Mouse (Mus musculus): ENCODE results near the gene Chd1l. TPM values are rescaled to one million over a fixed set of nuclear protein-coding genes. Genes with fewer than 3 reads are reported as not detected.

Gene Chd1l
- polyA plus RNA-seq, 1 experiment from 2014 or later, result 24.7 TPM

DNA sequence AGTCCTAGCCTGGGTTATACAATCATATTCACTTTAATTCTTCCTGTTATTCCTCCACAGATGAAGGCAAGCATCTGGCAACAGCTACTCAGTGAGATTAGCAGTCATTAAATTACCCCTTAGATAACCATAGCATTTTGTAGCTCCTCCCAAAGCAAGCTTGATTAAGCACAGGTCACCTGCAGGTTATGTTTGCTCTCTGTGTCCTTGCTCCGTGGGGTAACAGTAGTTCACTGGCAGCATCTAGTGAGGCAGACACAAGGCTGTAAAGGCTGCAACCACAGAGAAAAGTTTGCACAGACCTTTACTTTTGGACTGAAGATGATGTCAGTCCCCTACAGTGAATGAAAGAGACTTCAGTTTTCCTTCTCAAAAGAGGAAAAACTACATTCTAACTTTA is 5.2 kb upstream of the Chd1l start:
- Histone ChIP-seq H3K4me1 (peaks cover 6% of the 10 kb centered on the region), H3K9me3 (no peaks in the 10 kb centered on the region), H3K27ac (no peak overlapping the region), H3K27me3 (ENCODE audit: poor library complexity, severe bottlenecking) (peaks cover 6% of the 10 kb centered on the region; the same call in 1 of the 2 replicates), H3K36me3 (replicated peaks) (no peaks in the 10 kb centered on the region), H3K4me3 (no peak overlapping the region)
- no peak for DNase-seq (ENCODE audit: extremely low spot score, low spot score)
- 43% methylated on average over 1 of the region's 1 CpGs for WGBS

DNA sequence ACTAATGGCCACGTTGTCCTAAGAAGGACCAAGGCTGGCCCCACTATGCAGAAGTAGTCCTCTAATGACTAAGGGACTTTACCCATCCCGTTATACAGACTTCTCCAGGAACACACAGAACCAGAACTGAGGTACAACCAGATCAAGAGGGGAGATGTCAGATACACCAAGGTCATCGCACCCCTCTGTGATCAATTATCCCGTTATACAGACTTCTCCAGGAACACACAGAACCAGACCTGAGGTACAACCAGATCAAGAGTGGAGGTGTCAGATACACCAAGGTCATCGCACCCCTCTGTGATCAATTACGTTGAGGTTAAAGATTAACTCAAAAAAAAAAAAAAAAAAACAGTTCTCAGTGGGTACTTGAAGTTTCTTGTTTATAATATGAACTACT is 1.0 kb upstream of the Chd1l start:
- Histone ChIP-seq H3K27me3 (ENCODE audit: poor library complexity, severe bottlenecking) (peaks cover 6% of the 10 kb centered on the region; the same call in 1 of the 2 replicates), H3K27ac (no peak overlapping the region), H3K4me1 (peaks cover 21% of the 10 kb centered on the region), H3K4me3 (no peak overlapping the region), H3K36me3 (replicated peaks) (no peaks in the 10 kb centered on the region), H3K9me3 (no peaks in the 10 kb centered on the region)
- DNase-seq (ENCODE audit: extremely low spot score, low spot score), result no peak
- WGBS, result 90% methylated on average over 6 of the region's 6 CpGs

DNA sequence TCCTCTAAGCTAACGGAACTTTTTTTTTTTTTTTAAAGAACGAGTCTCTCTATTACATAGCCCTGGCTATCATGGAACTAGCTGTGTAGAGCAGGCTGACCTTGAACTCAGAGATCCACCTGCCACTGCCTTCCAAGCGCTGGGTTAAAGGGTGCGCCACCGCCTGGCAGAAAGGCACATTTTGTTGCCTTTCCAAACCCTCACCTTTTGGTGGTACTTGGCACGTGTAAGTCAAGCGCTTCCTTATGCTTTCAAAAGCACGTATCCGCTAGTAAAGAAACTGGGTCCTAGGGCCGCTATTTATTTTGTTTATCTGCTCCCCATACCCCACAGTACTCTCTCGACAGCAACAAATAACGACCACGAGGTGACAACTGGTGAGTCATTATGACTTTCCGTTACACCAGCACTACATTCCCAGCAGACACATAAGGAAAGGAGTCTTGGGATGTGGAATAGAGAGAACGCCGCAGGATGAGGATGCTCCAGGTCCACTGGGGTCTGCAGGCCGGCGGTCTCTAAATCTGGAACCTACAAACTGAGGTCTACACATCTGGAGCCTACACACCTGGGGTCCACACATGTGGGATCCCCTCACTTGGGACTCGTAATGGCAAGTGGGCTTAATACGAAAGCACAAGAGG is 680 bp downstream of the Chd1l start:
- 4% methylated on average over 20 of the region's 20 CpGs for WGBS

DNA sequence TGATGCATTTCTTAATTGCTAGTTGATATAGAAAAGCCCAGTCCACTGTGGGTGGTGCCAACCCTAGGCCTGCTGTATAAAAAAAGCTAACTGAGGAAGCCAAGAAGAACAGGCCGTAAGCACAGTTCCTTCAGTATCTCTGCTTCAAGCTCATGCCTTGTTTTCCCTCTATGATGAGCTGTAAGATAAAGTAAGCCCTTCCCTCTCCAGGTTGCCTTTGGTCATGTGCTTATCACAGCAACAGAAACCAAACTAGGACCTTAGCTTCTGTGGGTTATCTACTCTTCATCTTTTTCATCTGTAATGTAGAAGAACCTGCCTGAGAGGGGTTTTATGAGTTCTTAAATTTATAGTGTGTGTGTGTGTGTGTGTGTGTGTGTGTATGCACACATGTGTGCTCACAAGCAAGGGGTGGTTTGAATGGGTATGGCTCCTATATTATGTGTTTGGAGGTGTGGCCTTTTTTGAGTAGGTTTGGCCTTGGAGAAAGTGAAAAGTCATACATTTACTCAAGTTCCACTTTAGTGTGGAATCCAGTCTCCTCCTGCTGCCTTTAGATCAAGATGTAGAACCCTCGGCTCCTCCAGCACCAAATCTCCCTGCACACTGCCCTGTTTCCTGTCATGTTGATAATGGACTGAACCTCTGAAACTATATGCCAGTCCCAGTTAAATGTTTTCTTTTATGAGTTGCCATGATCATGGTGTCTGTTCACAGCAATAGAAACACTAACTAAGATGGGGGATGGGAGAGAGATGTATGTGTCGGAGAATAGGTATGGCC is 9.8 kb downstream of the Chd1l start:
- Histone ChIP-seq H3K27ac (no peak overlapping the region), H3K9me3 (no peaks in the 10 kb centered on the region), H3K4me1 (no peaks in the 10 kb centered on the region), H3K4me3 (no peak overlapping the region), H3K36me3 (replicated peaks) (peaks cover 59% of the 10 kb centered on the region), H3K27me3 (ENCODE audit: poor library complexity, severe bottlenecking) (no peaks in the 10 kb centered on the region)
- WGBS, result 90% methylated on average over 3 of the region's 3 CpGs
- DNase-seq (ENCODE audit: extremely low spot score, low spot score), result no peak

More for the DNA sequence above, 680 bp downstream of the Chd1l start:
- no peaks in the 10 kb centered on the region for H3K36me3 ChIP-seq (replicated peaks)
- H3K9me3 ChIP-seq, result no peaks in the 10 kb centered on the region
- H3K4me1 ChIP-seq, result peaks cover 21% of the 10 kb centered on the region
- peak overlapping the region; percentile 85 for H3K4me3 ChIP-seq
- no peak for DNase-seq (ENCODE audit: extremely low spot score, low spot score)
- peaks cover 6% of the 10 kb centered on the region; the same call in 1 of the 2 replicates for H3K27me3 ChIP-seq (ENCODE audit: poor library complexity, severe bottlenecking)
- peak overlapping the region; percentile 100 for H3K27ac ChIP-seq

DNA sequence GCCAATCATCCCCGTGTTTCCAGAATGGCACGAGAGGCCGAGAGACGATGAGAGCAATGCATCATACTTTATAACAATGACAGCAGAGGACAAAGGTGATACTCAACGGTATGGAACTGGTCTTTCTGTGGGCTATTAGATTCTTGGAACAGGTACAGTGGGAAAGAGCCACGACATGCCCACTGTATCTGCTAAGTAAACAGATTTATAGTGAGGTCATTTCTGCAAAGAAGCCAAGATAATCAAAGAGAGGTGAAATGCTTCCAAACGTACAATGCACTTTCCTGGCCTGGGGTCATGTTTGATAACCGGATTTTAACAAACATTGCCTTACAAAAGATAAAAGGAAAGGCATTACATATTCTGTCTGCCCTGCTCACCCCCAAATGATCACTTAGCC is 13.2 kb downstream of the Chd1l start:
- Histone ChIP-seq H3K27ac (no peak overlapping the region), H3K27me3 (ENCODE audit: poor library complexity, severe bottlenecking) (no peaks in the 10 kb centered on the region), H3K36me3 (replicated peaks) (peaks cover 61% of the 10 kb centered on the region), H3K9me3 (no peaks in the 10 kb centered on the region), H3K4me3 (no peak overlapping the region), H3K4me1 (no peaks in the 10 kb centered on the region)
- DNase-seq (ENCODE audit: extremely low spot score, low spot score), result no peak
- 93% methylated on average over 8 of the region's 8 CpGs for WGBS

DNA sequence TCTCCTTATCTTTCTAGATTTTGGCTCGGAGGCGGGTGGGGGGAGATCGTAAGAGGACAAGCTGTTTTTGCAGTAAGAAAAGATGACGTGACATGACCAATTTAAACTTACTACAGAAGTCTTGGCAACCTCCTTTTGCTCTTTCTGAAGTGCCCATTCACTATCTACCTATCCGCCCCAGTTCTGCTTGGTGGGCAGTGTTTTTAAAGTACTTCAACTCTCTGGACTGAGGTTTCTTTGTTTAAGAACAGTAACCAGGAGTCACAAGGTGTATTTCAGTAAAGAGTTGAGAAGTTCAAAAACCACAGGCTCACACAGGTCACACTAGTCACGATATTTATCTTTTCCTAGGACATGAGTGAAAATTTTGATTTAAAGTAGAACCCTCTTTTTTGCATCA is 14.9 kb downstream of the Chd1l start:
- DNase-seq (ENCODE audit: extremely low spot score, low spot score), result no peak
- no peaks in the 10 kb centered on the region for H3K4me1 ChIP-seq
- no peaks in the 10 kb centered on the region for H3K9me3 ChIP-seq
- 96% methylated on average over 6 of the region's 6 CpGs for WGBS
- no peak overlapping the region for H3K4me3 ChIP-seq
- no peaks in the 10 kb centered on the region for H3K27me3 ChIP-seq (ENCODE audit: poor library complexity, severe bottlenecking)
- H3K36me3 ChIP-seq (replicated peaks), result peaks cover 61% of the 10 kb centered on the region
- no peak overlapping the region for H3K27ac ChIP-seq

DNA sequence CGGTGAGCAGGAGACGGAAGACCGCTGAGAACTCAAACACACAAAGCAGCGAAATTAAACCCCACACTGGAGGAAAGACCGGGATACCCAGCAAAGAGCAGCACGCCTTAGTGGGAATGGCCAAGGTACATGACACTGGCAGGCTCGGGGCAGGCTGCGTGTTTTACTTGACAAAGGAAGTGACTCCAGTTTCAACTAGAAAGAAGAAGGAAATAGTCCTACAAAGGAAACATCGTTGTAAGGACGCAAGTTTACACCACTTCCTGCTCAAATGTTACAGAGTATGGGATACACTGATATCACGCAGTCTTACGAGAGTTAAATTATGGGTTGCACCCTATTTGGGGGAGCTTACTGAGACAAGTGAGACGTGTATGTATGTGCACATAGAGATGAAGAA is 15.9 kb downstream of the Chd1l start:
- DNase-seq (ENCODE audit: extremely low spot score, low spot score), result no peak
- Histone ChIP-seq H3K27me3 (ENCODE audit: poor library complexity, severe bottlenecking) (no peaks in the 10 kb centered on the region), H3K36me3 (replicated peaks) (peaks cover 61% of the 10 kb centered on the region), H3K27ac (no peak overlapping the region), H3K9me3 (no peaks in the 10 kb centered on the region), H3K4me3 (no peak overlapping the region), H3K4me1 (no peaks in the 10 kb centered on the region)
- 93% methylated on average over 13 of the region's 13 CpGs for WGBS

DNA sequence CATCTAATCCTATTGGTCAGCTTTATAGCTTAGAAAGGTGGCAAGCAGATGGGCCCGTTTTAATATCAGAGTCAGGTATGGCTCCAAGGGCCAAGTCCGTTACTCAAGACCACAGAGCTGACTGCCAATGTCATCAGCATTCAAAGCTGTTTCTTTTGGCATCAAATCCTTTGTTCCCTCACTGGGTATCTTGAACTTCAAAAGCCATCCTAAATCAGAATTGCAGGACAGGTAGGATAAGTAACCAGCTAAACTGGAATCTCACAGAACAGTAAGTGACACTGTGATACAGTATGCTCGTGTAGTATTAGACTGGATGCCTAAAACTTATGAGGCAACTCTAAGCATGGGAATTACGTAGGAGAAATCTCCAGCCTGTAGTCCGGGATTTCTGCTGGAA is 16.9 kb downstream of the Chd1l start:
- no peaks in the 10 kb centered on the region for H3K4me1 ChIP-seq
- no peaks in the 10 kb centered on the region for H3K9me3 ChIP-seq
- H3K4me3 ChIP-seq, result no peak overlapping the region
- H3K27me3 ChIP-seq (ENCODE audit: poor library complexity, severe bottlenecking), result no peaks in the 10 kb centered on the region
- H3K36me3 ChIP-seq (replicated peaks), result peaks cover 66% of the 10 kb centered on the region
- H3K27ac ChIP-seq, result no peak overlapping the region
- WGBS, result 95% methylated on average over 5 of the region's 5 CpGs
- no peak for DNase-seq (ENCODE audit: extremely low spot score, low spot score)

DNA sequence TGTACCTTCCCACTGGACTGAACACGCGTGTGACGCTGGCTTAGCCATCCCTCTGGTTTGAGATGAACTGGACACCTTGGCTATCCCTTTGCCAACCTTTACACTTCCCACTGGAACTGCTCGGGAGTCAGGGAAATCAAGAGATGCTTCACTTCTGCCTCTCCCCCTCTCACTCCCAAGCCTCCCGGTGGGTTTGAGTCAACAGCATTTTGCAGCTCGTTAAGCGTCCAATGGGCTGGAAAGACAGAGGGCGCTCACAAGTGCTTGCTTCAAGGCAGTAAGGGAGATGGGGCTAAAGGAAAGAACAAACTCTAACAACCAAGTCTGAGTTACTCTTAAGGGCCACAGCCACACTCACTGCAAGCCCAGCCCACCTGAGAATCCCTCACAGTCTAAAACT is 19.3 kb downstream of the Chd1l start:
- H3K4me3 ChIP-seq, result no peak overlapping the region
- no peak overlapping the region for H3K27ac ChIP-seq
- no peaks in the 10 kb centered on the region for H3K27me3 ChIP-seq (ENCODE audit: poor library complexity, severe bottlenecking)
- peaks cover 71% of the 10 kb centered on the region for H3K36me3 ChIP-seq (replicated peaks)
- DNase-seq (ENCODE audit: extremely low spot score, low spot score), result no peak
- H3K9me3 ChIP-seq, result no peaks in the 10 kb centered on the region
- H3K4me1 ChIP-seq, result no peaks in the 10 kb centered on the region
- WGBS, result 61% methylated on average over 8 of the region's 8 CpGs

DNA sequence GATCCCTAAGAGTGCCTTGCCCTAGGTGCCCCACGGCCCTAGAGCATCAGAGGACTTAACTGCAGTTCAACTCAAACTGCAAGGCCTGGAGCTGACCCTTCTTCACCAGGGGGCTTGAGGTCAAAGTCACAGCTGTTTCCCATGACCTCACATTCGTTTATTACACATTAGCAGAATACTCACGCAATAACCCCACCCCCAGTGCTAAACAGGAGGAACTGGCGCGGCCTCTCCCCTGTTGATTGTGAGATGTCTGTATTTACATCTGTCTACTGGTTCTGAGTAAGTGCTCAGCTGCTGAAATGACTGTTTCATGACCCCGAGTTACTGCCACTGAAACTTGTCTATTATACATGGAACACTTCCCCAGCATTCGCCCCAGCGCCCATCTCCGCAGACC is 22.3 kb downstream of the Chd1l start:
- peaks cover 68% of the 10 kb centered on the region for H3K36me3 ChIP-seq (replicated peaks)
- 88% methylated on average over 9 of the region's 9 CpGs for WGBS

DNA sequence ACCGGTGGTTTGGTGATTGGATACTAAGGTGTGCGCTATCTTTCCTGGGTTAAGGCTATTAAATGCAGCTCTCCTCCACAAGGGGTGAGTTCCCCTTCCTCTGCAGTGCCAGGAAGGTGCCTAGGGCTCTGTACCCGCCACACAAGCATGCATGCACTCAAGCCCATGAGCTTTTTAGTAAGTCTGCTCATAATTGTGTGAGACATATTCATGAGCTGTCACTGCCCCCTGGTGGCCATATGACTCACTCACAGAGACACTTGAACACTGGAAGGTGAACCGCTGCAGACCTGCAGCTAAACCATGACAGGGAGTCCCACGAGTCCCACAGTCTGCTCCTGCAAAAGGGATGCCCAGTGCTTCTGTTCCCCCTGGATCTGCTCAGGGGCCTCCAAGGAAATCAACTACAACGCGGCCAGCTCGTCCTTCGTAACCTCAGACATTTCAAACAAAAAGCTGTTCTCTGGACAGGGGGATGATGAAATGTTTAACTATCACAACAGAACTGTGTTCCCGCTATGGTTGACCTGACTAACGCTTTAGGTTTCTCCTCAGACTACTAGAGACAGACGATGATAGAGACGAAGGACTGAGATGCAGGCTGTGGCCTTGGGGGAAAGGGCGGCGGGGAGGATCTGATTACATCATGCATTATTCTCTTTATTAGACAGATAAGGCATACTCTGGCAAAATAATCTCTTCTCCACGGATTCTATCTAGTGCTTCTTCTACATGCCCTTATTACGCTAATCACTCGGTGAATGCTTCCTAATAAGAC is 24.4 kb downstream of the Chd1l start:
- Histone ChIP-seq H3K4me1 (no peaks in the 10 kb centered on the region; the same call in 1 of the 2 replicates), H3K27me3 (ENCODE audit: poor library complexity, severe bottlenecking) (no peaks in the 10 kb centered on the region), H3K9me3 (no peaks in the 10 kb centered on the region; the same call in 1 of the 2 replicates), H3K36me3 (replicated peaks) (peaks cover 69% of the 10 kb centered on the region), H3K27ac (no peak overlapping the region), H3K4me3 (no peak overlapping the region)
- 75% methylated on average over 18 of the region's 18 CpGs for WGBS
- peak; percentile 78 for DNase-seq (ENCODE audit: extremely low spot score, low spot score)

More for the DNA sequence above, 22.3 kb downstream of the Chd1l start:
- Histone ChIP-seq H3K27me3 (ENCODE audit: poor library complexity, severe bottlenecking) (no peaks in the 10 kb centered on the region), H3K27ac (no peak overlapping the region), H3K4me1 (no peaks in the 10 kb centered on the region; the same call in 1 of the 2 replicates), H3K4me3 (no peak overlapping the region), H3K9me3 (no peaks in the 10 kb centered on the region)
- DNase-seq (ENCODE audit: extremely low spot score, low spot score), result no peak

DNA sequence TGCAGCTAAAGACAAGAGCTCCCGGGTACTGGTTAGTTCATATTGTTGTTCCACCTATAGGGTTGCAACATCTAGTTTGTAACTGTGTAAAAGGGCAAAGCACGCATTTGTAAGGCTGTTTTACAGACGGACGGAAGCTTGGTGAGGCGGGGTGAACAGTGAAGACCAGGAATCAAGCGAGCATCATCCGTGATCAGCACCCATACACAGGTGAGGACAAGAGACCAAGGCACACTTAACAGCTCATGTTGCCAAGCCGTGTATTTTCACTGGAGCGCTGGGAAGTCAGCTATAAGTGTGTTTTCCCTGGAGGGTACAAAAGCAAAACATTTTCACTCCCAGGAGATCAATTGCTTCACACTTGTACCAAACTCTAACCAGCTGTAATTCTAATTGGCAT is 36.2 kb downstream of the Chd1l start:
- no peaks in the 10 kb centered on the region for H3K27me3 ChIP-seq (ENCODE audit: poor library complexity, severe bottlenecking)
- WGBS, result 87% methylated on average over 9 of the region's 9 CpGs

DNA sequence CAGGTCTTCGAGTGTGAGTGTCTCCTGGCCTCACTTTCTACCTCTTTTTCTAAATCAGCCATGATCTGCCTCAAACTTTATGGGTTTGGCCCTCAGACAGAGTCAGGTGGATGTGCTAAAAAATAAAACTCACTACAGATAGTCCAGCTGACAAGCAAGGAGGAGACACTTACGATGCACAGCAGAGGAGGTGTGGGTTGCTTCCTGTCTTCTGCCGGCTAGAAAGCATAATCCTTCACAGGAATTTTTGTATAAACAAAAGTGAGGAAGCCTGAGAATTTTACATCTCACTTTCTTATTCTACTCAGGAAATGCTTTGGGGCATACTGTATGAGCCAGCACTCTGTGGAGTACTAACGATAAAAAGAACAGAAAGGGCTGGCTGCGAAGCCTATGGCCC is 45.4 kb downstream of the Chd1l start:
- H3K9me3 ChIP-seq, result no peaks in the 10 kb centered on the region
- DNase-seq (ENCODE audit: extremely low spot score, low spot score), result no peak
- WGBS, result 95% methylated on average over 5 of the region's 5 CpGs
- no peak overlapping the region for H3K4me3 ChIP-seq
- H3K4me1 ChIP-seq, result no peaks in the 10 kb centered on the region
- no peak overlapping the region for H3K27ac ChIP-seq
- no peaks in the 10 kb centered on the region for H3K27me3 ChIP-seq (ENCODE audit: poor library complexity, severe bottlenecking)
- H3K36me3 ChIP-seq (replicated peaks), result peaks cover 46% of the 10 kb centered on the region

More for the DNA sequence above, 36.2 kb downstream of the Chd1l start:
- Histone ChIP-seq H3K27ac (no peak overlapping the region), H3K36me3 (replicated peaks) (peaks cover 44% of the 10 kb centered on the region), H3K4me3 (no peak overlapping the region), H3K4me1 (no peaks in the 10 kb centered on the region), H3K9me3 (no peaks in the 10 kb centered on the region)
- DNase-seq (ENCODE audit: extremely low spot score, low spot score), result no peak
